Mouse (Mus musculus): ENCODE data around the gene Fbxo44. TPM values are rescaled to one million over a fixed set of nuclear protein-coding genes. Genes with fewer than 3 reads are reported as not detected.

Gene Fbxo44
- total RNA-seq, 2 experiments from 2014 or later, result 18.2 to 18.8 TPM

DNA sequence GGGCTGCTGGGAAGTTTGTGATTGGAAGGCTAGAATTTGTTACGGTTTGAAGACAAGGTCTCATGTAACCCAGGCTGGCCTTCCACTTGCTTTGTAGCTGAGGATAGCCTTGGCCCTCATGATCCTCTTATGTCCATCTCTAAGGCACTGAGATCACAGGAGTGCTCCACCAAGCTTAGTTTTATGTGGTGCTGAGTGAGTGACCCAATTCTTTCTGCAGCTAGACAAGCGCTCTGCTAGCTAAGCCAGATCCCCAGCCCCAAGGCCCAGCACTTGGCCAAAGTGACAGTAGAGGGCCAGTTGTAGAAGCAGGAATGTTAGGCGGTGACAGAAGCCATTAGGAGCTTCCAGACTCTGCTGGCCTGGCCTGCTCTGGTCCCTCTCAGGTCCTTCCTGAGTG, 56.1 kb downstream of the Fbxo44 start:
- intact Hi-C loops (cut with DNase I), result no loop called here
- DNase-seq, result no peak

Small RNA genes within 50 kb of the gene (microRNA-seq; reads per million reads assigned to microRNA genes)
- gene Mir7022 (ENCODE audit: borderline number of aligned reads in 2 of 2), result 0 reads per million in 2 experiments

Other genes starting within 250 kb of the Fbxo44 start
- 10 to 100 TPM; 71.3 to 89.9 TPM for gene Plod1, start 223.7 kb downstream of the Fbxo44 start, total RNA-seq (2021)
- 10 to 100 TPM; 37.2 to 41.2 TPM for gene 2510039O18Rik, start 219.6 kb downstream of the Fbxo44 start, total RNA-seq (2021)
- gene Nppb, start 174.7 kb downstream of the Fbxo44 start, total RNA-seq (2021), result 100 to 1,000 TPM in 1 of 2 experiments, 10 to 100 TPM in 1; 93.0 to 227 TPM
- gene Nppa, start 159.8 kb downstream of the Fbxo44 start, total RNA-seq (2021), result 1,000 to 10,000 TPM; 1,742 to 1,804 TPM
- gene Clcn6, start 121.7 kb downstream of the Fbxo44 start, total RNA-seq (2021), result 1 to 10 TPM; 8.0 to 9.3 TPM
- gene Mthfr, start 121.4 kb downstream of the Fbxo44 start, total RNA-seq (2021), result 10 to 100 TPM in 1 of 2 experiments, 1 to 10 TPM in 1; 9.2 to 13.1 TPM
- gene Agtrap, start 72.5 kb downstream of the Fbxo44 start, total RNA-seq (2021), result 10 to 100 TPM; 45.1 to 49.3 TPM
- gene Mad2l2, start 30.1 kb downstream of the Fbxo44 start, total RNA-seq (2021), result 10 to 100 TPM; 10.6 to 11.9 TPM
- under 1 TPM; 0.05 to 0.11 TPM for gene Draxin, start 29.8 kb downstream of the Fbxo44 start, total RNA-seq (2021)
- gene Fbxo6, start 8.3 kb downstream of the Fbxo44 start, total RNA-seq (2021), result 10 to 100 TPM; 38.9 to 40.3 TPM
- gene Fbxo2, start 139 bp upstream of the Fbxo44 start, total RNA-seq (2021), result under 1 TPM in 1 of 2 experiments, not detected in 1; 0.19 TPM
- gene Disp3, start 127.5 kb upstream of the Fbxo44 start, total RNA-seq (2021), result not detected